Mouse (Mus musculus): ENCODE data around the gene Npc1l1.

DNA sequence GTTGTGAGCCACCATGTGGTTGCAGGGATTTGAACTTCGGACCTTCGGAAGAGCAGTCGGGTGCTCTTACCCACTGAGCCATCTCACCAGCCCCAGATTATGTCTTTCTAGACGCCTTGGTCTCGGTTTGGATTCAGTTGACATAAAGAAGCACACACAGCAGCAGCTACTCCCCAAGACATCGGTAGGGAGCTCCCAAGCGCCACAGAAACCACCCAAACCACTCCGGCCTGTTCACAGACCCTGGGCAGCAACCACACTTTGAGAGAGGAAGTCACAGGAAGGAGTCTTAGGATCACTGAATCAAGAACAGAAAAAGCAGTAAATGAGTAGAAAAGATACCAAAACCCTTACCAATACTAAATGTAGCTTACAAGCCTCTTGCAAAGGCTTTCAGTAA lies 33.2 kb downstream of the Npc1l1 start:
- TF ChIP-seq CTCF (IDR thresholded peaks at IDR 0.05; ENCODE audit: low read depth, low read length), result no peak
- no peak for TF ChIP-seq GATA1 (IDR thresholded peaks at IDR 0.05; ENCODE audit: borderline replicate concordance, low read length)
- no peak for TF ChIP-seq POLR2AphosphoS5 (IDR thresholded peaks at IDR 0.05; ENCODE audit: insufficient replicate concordance, low read depth, low read length)
- no peak for TF ChIP-seq GATA2 (IDR thresholded peaks at IDR 0.05; ENCODE audit: borderline replicate concordance, low read depth, low read length)

Data from G1E (cell line).